Mouse (Mus musculus) lung, postnatal 0 days (tissue): ENCODE results near the gene Cd180.

Source experiments
- CTCF ChIP-seq: IDR thresholded peaks from 2 replicates; pipeline ENCODE4 v1.5.1; 2016; ENCODE audit warnings: antibody characterized with exemption, mild to moderate bottlenecking
- EP300 ChIP-seq: IDR thresholded peaks from 2 replicates; pipeline ENCODE4 v1.6.1; 2016; ENCODE audit warnings: antibody characterized with exemption, mild to moderate bottlenecking, control low read depth

DNA sequence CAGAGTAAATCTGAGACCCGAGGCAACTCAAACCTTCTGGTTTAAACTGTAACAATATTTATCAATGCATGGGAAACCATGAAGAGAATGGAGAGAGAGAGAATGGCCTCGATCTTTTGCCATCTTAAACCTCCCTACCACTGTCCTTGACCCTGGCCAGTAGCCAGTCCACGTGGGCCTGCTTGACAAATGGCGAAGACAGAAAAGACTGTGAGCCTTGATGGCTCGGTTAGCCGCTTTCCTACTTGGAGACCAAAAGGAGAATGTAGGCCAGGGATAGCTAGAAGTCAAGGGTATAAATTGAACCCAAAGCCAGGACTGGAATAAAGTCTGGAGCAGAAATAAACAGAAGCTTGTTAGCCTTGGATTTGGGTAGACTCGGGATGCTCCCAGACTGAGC, 796 bp downstream of the Cd180 start:
- TF ChIP-seq CTCF (no peak), EP300 (no peak)
